Mouse (Mus musculus): ENCODE results near the gene Cmtm2b. TPM values are rescaled to one million over a fixed set of nuclear protein-coding genes. Genes with fewer than 3 reads are reported as not detected.

Cmtm2b gene
- polyA plus RNA-seq, 1 experiment, result not detected

DNA sequence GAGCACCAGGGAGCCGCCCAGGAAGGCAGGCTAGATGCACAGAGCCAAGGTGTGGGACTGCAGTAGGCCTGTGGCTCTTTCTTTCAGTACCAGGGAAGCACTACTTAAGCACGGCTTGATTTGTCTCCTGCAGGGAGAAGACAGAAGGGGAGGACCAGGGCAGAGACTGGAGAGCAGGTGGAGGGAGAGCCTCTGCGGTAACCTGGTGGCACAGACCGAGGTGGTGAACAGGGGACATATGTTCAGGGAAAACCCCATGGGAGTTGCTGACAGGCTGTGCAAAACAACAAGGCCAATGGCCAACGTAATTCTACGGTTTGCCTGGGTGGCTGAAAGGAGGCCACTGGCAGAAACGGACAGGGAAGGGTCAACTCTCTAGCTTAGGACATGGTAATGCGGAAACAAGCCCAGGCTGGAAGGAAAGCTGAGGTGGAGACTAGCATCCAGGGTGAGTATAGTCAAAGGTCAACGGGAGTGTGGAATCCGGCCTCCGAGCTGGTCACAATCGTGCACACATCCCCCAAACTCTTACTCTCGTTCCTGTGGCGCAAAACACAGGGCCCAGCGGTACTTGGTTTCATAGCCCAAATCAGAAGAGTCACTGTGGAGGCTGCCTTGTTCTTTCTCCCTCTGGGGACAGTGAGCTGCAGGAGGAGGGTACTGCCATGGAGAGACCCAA is 37.9 kb downstream of the Cmtm2b start:
- peaks cover 26% of the 10 kb centered on the region for H3K4me1 ChIP-seq (ENCODE audit: control insufficient read depth, insufficient read depth, insufficient read length, low read length)
- peak overlapping the region; percentile 13; the same call in 1 of the 2 replicates for H3K4me3 ChIP-seq (ENCODE audit: insufficient read depth, low read depth, low read length)
- H3K27ac ChIP-seq (replicated peaks; ENCODE audit: low read depth, low read length), result peak overlapping the region; percentile 91

GRCm38 (mm10) chr8:104365695-104366094 is 43.7 kb downstream of the Cmtm2b start:
- Histone ChIP-seq H3K4me3 (ENCODE audit: insufficient read depth, low read depth, low read length) (no peak overlapping the region), H3K4me1 (ENCODE audit: control insufficient read depth, insufficient read depth, insufficient read length, low read length) (peaks cover 35% of the 10 kb centered on the region), H3K27ac (replicated peaks; ENCODE audit: low read depth, low read length) (peak overlapping the region; percentile 12; the same call in 1 of the 2 replicates)

- H3K4me1 ChIP-seq (ENCODE audit: control insufficient read depth, insufficient read depth, insufficient read length, low read length), result peaks cover 38% of the 10 kb centered on the region
- H3K27ac ChIP-seq (replicated peaks; ENCODE audit: low read depth, low read length), result no peak overlapping the region
- no peak overlapping the region for H3K4me3 ChIP-seq (ENCODE audit: insufficient read depth, low read depth, low read length)
Measured at GRCm38 (mm10) chr8:104367398-104367797, 45.4 kb downstream of the Cmtm2b start.

GRCm38 (mm10) chr8:104369591-104369990 is 47.6 kb downstream of the Cmtm2b start:
- Histone ChIP-seq H3K27ac (replicated peaks; ENCODE audit: low read depth, low read length) (peak overlapping the region; percentile 84), H3K4me1 (ENCODE audit: control insufficient read depth, insufficient read depth, insufficient read length, low read length) (peaks cover 43% of the 10 kb centered on the region), H3K4me3 (ENCODE audit: insufficient read depth, low read depth, low read length) (peak overlapping the region; percentile 22)

GRCm38 (mm10) chr8:104370071-104370470 is 48.0 kb downstream of the Cmtm2b start:
- Histone ChIP-seq H3K4me1 (ENCODE audit: control insufficient read depth, insufficient read depth, insufficient read length, low read length) (peaks cover 46% of the 10 kb centered on the region), H3K27ac (replicated peaks; ENCODE audit: low read depth, low read length) (peak overlapping the region; percentile 84), H3K4me3 (ENCODE audit: insufficient read depth, low read depth, low read length) (peak overlapping the region; percentile 22; the same call in 1 of the 2 replicates)

- peak overlapping the region; percentile 84; the same call in 1 of the 2 replicates for H3K27ac ChIP-seq (replicated peaks; ENCODE audit: low read depth, low read length)
- H3K4me3 ChIP-seq (ENCODE audit: insufficient read depth, low read depth, low read length), result no peak overlapping the region
- peaks cover 44% of the 10 kb centered on the region for H3K4me1 ChIP-seq (ENCODE audit: control insufficient read depth, insufficient read depth, insufficient read length, low read length)
Measured at GRCm38 (mm10) chr8:104371121-104371520, 49.1 kb downstream of the Cmtm2b start.

DNA sequence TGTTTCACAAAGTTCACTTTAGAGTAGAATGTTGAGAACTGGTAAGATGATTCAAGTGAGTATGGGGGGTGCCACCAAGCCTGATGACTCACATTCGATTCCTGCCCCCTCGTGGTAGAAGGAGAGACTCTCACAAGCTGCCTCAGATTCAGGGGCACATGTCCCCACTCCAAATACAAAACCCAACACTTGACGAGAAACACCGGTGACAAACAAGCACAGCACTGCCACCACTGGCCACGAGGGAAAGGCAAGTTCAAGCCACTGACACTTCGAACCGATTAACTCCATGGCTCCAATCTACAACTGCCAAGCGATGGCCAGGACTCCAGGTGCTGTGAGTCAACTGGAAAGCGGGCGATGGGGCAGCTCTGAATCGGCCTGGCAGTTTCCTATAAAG is 51.7 kb downstream of the Cmtm2b start:
- Histone ChIP-seq H3K4me3 (ENCODE audit: insufficient read depth, low read depth, low read length) (no peak overlapping the region), H3K4me1 (ENCODE audit: control insufficient read depth, insufficient read depth, insufficient read length, low read length) (peaks cover 37% of the 10 kb centered on the region), H3K27ac (replicated peaks; ENCODE audit: low read depth, low read length) (peak overlapping the region; percentile 28)

GRCm38 (mm10) chr8:104374269-104374668 is 52.2 kb downstream of the Cmtm2b start:
- Histone ChIP-seq H3K4me1 (ENCODE audit: control insufficient read depth, insufficient read depth, insufficient read length, low read length) (peaks cover 35% of the 10 kb centered on the region), H3K27ac (replicated peaks; ENCODE audit: low read depth, low read length) (peak overlapping the region; percentile 28), H3K4me3 (ENCODE audit: insufficient read depth, low read depth, low read length) (no peak overlapping the region)

DNA sequence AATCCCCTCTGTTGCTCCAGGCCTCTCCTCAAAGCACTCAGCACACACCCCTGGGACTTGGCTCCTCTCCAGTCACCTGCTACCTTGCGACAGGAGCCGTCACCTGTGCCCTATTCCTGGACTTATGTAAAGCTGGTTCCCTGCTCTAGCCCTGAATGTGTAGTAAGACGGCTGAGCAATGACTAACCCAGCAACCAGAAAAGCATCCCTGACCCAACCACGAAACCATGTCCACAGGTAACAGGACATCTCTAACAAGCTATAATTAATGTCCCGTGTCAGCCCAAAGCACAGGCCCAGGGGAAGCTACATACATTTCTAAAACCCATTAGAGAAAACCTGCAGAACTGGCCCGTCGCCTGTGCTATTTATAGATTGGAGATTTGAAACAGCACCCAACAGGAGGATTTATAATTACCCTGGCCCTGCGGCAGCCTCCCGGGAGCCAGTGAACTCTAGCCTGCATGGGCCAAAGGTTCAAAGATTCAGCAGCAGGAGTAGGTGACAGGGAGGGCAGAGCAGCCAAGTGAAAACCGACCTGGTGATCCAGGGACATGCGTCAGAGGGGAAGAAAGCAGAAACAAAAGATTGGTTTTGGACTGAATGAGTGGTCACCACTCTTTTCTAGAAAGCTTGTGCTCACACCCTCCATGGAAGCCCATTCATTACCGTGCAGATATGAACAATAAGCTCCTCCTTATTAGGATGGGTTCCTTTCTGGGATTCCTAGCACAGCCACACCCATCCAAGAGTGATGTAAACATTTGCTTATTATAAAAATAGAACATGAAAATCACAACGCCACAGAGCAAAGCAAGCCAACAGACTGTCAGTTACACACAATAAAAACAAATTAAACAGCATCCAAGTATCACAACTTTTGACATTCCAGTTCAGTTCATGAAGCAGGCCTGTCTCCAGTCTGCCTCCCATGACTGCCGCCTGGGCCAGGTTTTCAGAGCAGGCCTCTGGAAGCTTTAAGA is 53.1 kb downstream of the Cmtm2b start:
- Histone ChIP-seq H3K27ac (replicated peaks; ENCODE audit: low read depth, low read length) (peak overlapping the region; percentile 78), H3K4me3 (ENCODE audit: insufficient read depth, low read depth, low read length) (no peak overlapping the region), H3K4me1 (ENCODE audit: control insufficient read depth, insufficient read depth, insufficient read length, low read length) (peaks cover 28% of the 10 kb centered on the region)

DNA sequence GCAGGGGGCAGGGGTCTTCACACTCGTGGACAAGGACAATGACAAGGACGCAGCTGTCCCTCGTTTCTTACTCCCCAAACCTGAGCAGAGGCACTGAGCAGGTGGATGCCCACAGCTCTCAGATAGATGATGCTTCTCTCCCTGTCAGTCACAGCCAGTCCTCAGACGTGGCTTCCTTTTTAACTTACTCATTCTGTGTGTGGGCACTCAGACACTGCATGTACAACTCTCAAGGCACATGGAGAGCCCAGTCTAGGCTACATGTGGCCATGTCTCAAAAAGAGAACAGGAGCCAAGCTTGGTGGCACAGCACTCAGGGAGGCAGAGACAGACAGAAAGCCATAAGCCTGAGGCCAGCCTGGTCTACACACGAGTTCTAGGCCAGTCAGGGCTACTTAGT is 53.9 kb downstream of the Cmtm2b start:
- Histone ChIP-seq H3K27ac (replicated peaks; ENCODE audit: low read depth, low read length) (peak overlapping the region; percentile 78), H3K4me3 (ENCODE audit: insufficient read depth, low read depth, low read length) (no peak overlapping the region), H3K4me1 (ENCODE audit: control insufficient read depth, insufficient read depth, insufficient read length, low read length) (peaks cover 22% of the 10 kb centered on the region)

GRCm38 (mm10) chr8:104376669-104377068 is 54.6 kb downstream of the Cmtm2b start:
- peak overlapping the region; percentile 63 for H3K27ac ChIP-seq (replicated peaks; ENCODE audit: low read depth, low read length)
- no peak overlapping the region for H3K4me3 ChIP-seq (ENCODE audit: insufficient read depth, low read depth, low read length)
- peaks cover 26% of the 10 kb centered on the region for H3K4me1 ChIP-seq (ENCODE audit: control insufficient read depth, insufficient read depth, insufficient read length, low read length)

GRCm38 (mm10) chr8:104379301-104379836 is 57.3 kb downstream of the Cmtm2b start:
- H3K27ac ChIP-seq (replicated peaks; ENCODE audit: low read depth, low read length), result no peak overlapping the region
- no peak overlapping the region for H3K4me3 ChIP-seq (ENCODE audit: insufficient read depth, low read depth, low read length)
- peaks cover 39% of the 10 kb centered on the region for H3K4me1 ChIP-seq (ENCODE audit: control insufficient read depth, insufficient read depth, insufficient read length, low read length)

DNA sequence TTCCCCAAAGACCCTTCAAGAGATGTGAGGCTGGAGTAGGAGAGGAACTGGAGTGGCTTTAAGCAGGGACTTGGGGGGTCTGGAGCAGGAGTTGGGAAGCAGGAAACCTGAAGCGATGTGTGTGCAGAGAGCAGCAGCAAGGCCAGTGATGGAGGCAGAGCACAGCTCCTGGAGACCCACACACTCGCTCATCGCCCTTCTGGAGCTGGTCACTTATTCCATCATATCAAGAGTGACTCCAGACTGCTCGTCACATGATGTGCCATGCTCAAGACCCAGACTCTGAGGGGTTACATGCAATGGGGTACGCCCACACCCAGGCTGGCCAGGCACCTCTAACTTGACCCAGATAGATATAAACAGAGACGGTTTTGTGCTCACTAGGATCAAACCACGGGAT is 58.2 kb downstream of the Cmtm2b start:
- Histone ChIP-seq H3K27ac (replicated peaks; ENCODE audit: low read depth, low read length) (no peak overlapping the region), H3K4me3 (ENCODE audit: insufficient read depth, low read depth, low read length) (no peak overlapping the region), H3K4me1 (ENCODE audit: control insufficient read depth, insufficient read depth, insufficient read length, low read length) (peaks cover 37% of the 10 kb centered on the region)
